Mouse (Mus musculus) hematopoietic stem cell, adult 5-6 weeks (primary cell): ENCODE results near the gene Cyp1a2. TPM values are rescaled to one million over a fixed set of nuclear protein-coding genes. Genes with fewer than 3 reads are reported as not detected.
A peak's percentile ranks its signal among the peaks of the same experiment; 100 is the strongest.

ENCODE experiments used
- ATAC-seq, 2 experiments: fragments of 125-278 bp in 1 of 2; replicated peaks in 1 of 2; 2 replicates each; pipeline ENCODE4 v1.8.0; 2016 to 2017; ENCODE audit warnings: inconsistent platforms in 2 of 2, mild to moderate bottlenecking in 2 of 2, moderate number of reproducible peaks in 2 of 2, low read depth in 1 of 2, moderate TSS enrichment in 1 of 2; ENCODE audit not compliant: low FRiP score in 2 of 2, poor library complexity in 2 of 2, severe bottlenecking in 2 of 2, insufficient read depth in 1 of 2, low TSS enrichment in 1 of 2
- total RNA-seq: library from RNA; stranded (forward); fragments of 172-1452, 232-1000 nt; gene quantifications from 2 replicates; pipeline ENCODE4 v1.2.3, GENCODE M21; 2017

The Cyp1a2 gene
- total RNA-seq, 1 experiment from 2014 or later = not detected

GRCm38 (mm10) chr9:57639661-57640328, 43.7 kb downstream of the Cyp1a2 start:
- ATAC-seq = no peak

DNA sequence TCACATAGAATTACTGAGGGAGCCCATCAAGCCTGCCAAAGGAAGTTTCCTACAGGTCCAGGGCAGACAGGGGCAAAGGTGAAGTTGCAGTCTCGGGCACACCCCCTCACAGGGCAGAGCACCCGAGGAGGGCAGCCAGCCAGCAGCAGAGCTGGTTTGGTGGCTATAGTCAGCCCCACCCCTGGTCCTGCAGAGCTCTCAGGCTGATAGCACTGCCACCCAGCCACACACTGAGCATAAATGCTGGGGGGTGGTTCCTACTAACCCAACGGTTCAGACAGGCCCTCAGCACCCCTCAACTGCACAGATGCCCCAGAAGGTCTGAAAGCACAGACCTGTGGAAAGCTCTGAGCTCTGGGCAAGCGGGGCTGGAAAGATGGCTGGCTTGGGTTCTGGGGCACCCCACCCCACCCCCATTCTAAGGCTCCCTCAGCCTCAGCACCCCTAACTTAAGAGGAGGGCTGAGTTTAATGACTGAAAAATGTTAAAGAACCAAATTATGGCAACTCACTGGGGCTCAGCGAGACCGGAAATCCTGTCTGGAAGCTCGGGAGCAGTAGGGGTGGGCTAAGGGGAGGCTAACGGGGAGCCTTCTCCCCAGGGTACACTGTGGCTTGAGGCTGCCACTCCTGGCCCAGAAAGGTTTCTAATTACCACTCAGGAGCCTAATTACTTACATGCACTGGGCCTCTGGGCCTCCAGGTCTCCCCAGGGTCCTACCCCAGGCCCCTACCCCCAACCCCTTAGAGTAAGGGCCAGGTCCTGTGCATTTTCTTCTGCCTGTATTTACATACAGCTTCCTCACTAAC, 44.6 kb downstream of the Cyp1a2 start:
- ATAC-seq = peak in 1 of 2 experiments; percentile 18; a peak in 1 of 4 replicates

DNA sequence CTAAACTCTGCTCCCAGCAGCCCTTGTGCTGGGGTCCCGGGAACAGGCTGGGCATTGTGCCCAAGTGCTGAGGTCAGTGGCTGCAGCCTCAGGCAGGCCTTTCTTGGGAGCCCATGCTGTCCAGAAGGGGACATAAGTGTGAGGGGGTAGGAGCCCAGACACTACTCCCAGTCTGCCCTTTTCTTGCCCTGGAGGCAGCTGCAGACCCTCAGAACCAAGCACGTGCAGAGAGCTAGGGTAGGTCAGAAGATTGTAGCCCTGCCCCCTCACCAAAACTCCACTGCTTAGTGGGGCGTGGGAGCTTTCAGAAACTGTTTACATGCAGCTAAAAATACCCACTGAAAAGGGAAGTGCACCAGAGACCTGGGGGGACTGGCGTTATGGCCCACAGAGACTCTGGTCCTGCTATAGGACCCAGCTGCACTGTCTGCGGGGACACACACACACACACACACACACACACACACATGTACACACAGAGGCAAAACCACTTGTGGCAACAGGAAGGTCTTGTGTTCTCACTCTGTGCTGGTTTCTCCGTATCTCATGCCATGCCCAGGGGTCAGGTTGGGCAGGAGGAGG, 45.7 kb downstream of the Cyp1a2 start:
- ATAC-seq = peak; percentile 39 to 56

DNA sequence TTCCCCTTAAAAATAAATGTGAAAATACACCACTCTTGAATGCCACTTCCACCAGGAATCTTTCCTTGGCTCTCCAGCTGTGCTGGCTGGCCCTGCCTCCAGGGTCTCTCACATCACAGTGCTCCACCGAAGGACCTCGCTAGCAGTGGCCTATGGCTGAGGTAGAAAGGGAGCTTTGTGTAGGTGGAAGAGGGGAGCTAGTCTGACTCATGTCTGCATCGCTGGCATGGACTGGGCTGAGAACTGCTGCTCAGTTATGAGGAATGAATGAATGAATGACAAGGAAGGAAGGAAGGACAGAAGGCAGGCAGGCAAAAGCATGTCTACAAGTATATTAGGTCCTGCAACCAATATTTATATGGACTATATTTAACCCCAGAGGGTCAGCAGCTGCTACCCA, 46.2 kb downstream of the Cyp1a2 start:
- no peak for ATAC-seq

DNA sequence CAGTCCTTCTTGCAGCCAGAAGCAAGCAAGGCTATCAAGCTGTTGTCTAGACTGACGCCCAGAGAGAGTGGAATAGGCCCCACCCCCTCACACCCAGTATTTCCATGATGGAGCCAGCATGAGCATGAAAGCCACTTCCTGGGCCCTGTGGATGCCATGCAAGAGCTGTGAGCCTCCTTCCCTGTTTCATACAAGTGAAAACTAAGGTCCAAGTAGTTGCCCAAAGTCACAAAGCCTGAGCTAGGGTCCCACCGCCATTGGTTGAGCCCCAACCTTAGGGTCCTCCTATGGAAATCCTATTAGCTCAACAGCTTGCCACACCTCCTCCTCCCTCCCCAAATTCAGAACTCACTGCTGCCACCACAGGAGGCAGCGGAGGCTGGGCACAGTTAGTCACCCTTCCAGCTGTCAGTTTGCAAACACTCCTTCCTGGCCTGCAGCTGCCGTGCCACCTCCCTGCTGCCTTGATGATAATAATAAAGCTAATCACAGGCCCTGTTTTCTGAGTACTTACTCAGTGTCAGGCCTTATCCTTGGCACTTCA, 50.0 kb downstream of the Cyp1a2 start:
- no peak for ATAC-seq

DNA sequence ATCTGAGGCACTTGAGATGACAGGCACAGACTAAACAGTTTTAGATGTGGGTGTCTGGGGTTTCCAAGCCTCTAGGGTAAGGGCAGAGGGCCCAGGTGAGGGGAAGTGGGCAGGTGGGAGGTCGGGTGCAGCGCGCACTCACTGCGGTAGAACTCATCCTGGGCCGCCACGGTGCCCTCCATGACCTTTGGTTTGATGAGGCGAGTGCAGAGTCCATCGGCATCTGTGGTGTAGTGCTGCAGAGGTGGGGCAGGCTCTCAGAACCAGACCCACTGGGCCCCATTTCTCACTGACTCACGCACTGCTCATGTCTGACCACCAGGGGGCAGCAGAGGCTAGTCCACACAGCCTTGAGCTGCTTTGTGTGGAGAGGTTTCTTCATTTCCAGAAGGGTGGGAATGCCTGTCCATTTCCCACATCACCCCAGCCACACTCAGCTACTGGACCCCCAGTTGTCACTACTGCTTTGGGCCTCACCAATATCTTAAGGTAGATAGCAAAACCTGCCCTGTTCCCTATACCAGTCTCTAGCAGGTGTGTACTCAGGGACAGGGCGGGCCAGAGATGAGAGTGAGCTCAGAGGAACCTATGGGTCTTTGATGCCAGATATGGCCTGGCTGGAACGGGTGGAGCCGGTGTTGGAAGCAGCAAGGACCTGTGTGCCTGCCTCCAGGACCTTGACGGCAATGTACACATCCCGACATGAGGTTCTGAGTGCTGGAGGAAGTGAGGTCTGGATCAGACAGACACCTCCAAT, 54.2 kb downstream of the Cyp1a2 start:
- peak; percentile 46 to 78; a peak in 3 of 4 replicates for ATAC-seq

- no peak for ATAC-seq
These were observed 54.8 kb downstream of the Cyp1a2 start for GRCm38 (mm10) chr9:57628717-57629116.

DNA sequence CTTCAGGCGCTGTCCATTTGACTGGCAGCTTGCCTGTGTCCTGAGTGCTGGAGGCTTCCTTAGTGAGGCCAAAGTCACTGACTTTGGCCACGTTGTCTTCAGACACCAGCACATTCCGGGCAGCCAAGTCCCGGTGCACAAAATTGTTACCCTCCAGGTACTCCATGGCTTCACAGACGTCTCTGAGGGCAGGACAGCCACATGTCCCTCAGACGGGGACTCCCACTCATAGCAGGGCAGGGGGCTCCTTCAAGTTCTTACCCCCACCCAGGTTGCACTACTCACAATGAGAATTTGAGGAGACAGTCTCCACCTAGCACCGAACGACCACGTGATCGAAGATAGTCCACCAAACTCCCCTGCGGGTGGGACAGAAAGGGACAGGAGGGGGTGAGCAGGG, 55.6 kb downstream of the Cyp1a2 start:
- ATAC-seq = no peak

- no peak for ATAC-seq
These were observed 56.3 kb downstream of the Cyp1a2 start for GRCm38 (mm10) chr9:57627191-57627590.

Other genes starting within 250 kb of the Cyp1a2 start
- gene Ppcdc, start 243.6 kb downstream of the Cyp1a2 start, total RNA-seq = 29.9 and 37.0 TPM in 2 replicates
- 0.10 TPM in 1 of 2 replicates, not detected in the other for gene Scamp5, start 215.6 kb downstream of the Cyp1a2 start, total RNA-seq
- not detected in 2 replicates for gene Rpp25, start 179.7 kb downstream of the Cyp1a2 start, total RNA-seq
- 54.6 and 80.4 TPM in 2 replicates for gene Cox5a, start 162.4 kb downstream of the Cyp1a2 start, total RNA-seq
- gene Fam219b, start 146.2 kb downstream of the Cyp1a2 start, total RNA-seq = 16.7 and 18.6 TPM in 2 replicates
- gene Mpi, start 130.9 kb downstream of the Cyp1a2 start, total RNA-seq = 9.9 and 11.2 TPM in 2 replicates
- 15.3 and 25.0 TPM in 2 replicates for gene Scamp2, start 122.8 kb downstream of the Cyp1a2 start, total RNA-seq
- gene Ulk3, start 94.3 kb downstream of the Cyp1a2 start, total RNA-seq = 2.8 and 5.0 TPM in 2 replicates
- 0.15 TPM in 1 of 2 replicates, not detected in the other for gene Cplx3, start 77.4 kb downstream of the Cyp1a2 start, total RNA-seq
- gene Lman1l, start 62.9 kb downstream of the Cyp1a2 start, total RNA-seq = not detected in 2 replicates
- gene Csk, start 30.1 kb downstream of the Cyp1a2 start, total RNA-seq = 166 and 212 TPM in 2 replicates
- not detected in 2 replicates for gene Cyp1a1, start 4.2 kb upstream of the Cyp1a2 start, total RNA-seq
- 5.4 and 8.0 TPM in 2 replicates for gene Edc3, start 24.8 kb upstream of the Cyp1a2 start, total RNA-seq
- gene Clk3, start 82.2 kb upstream of the Cyp1a2 start, total RNA-seq = 73.3 and 89.1 TPM in 2 replicates
- 4.6 and 8.6 TPM in 2 replicates for gene Arid3b, start 153.1 kb upstream of the Cyp1a2 start, total RNA-seq
- 24.7 and 44.2 TPM in 2 replicates for gene Ubl7, start 227.3 kb upstream of the Cyp1a2 start, total RNA-seq